ENCODE assay signal across 8 mouse cellular contexts in genomic region chr10:87854408-87854807, GRCm38 (mm10). TPM values are rescaled to one million over a fixed set of nuclear protein-coding genes. Genes with fewer than 3 reads are reported as not detected.
A peak's percentile ranks its signal among the peaks of the same experiment; 100 is the strongest.
DNase-seq lines count a peak whose midpoint lies in the region; ATAC-seq and TF ChIP-seq lines count a peak whose summit lies in the region.

No protein-coding gene starts in this region.

- no peak overlapping the region for H3K4me3 ChIP-seq in forebrain, embryonic 10.5 days
- H3K4me3 ChIP-seq in forebrain, embryonic 16.5 days (replicated peaks; ENCODE audit: low read length) = no peak overlapping the region
- no peak overlapping the region for H3K4me3 ChIP-seq in forebrain, embryonic 14.5 days (ENCODE audit: low read depth, low read length)
- no peak overlapping the region for H3K4me3 ChIP-seq in lung, postnatal 0 days (ENCODE audit: low read depth, low read length)
- no peak overlapping the region for H3K4me3 ChIP-seq in spleen, adult 2 months (ENCODE audit: extremely low read depth, insufficient read depth, insufficient read length)

- H3K4me2 ChIP-seq in forebrain, embryonic 16.5 days (ENCODE audit: low read length) = no peak overlapping the region
- no peak overlapping the region for H3K4me2 ChIP-seq in forebrain, embryonic 14.5 days (ENCODE audit: low read length)
- no peak overlapping the region for H3K4me2 ChIP-seq in lung, postnatal 0 days (replicated peaks; ENCODE audit: low read depth, low read length)

- no peaks in the 10 kb centered on the region for H3K9me3 ChIP-seq in forebrain, embryonic 10.5 days
- no peaks in the 10 kb centered on the region for H3K9me3 ChIP-seq in forebrain, embryonic 16.5 days (ENCODE audit: control insufficient read depth, low read length)
- H3K9me3 ChIP-seq in forebrain, embryonic 14.5 days (replicated peaks; ENCODE audit: control insufficient read depth, low read length) = no peaks in the 10 kb centered on the region
- H3K9me3 ChIP-seq in lung, postnatal 0 days (ENCODE audit: low read length) = no peaks in the 10 kb centered on the region

- TF ChIP-seq POLR2A in spleen, adult 2 months (IDR thresholded peaks at IDR 0.05; ENCODE audit: low read depth, low read length) = no peak

- peaks cover 42% of the 10 kb centered on the region for H3K27me3 ChIP-seq in forebrain, embryonic 10.5 days (ENCODE audit: poor library complexity, severe bottlenecking)
- H3K27me3 ChIP-seq in forebrain, embryonic 16.5 days (replicated peaks; ENCODE audit: control insufficient read depth, insufficient read depth, low read length) = peaks cover 6% of the 10 kb centered on the region; the same call in 1 of the 2 replicates
- H3K27me3 ChIP-seq in forebrain, embryonic 14.5 days (replicated peaks; ENCODE audit: control insufficient read depth, insufficient read depth, low read length) = 0 out of 2 replicates have a peak, but pooled peaks cover 6% of the 10 kb centered on the region
- H3K27me3 ChIP-seq in lung, postnatal 0 days (replicated peaks; ENCODE audit: insufficient read depth, low read length) = peaks cover 5% of the 10 kb centered on the region; the same call in 1 of the 2 replicates
- H3K27me3 ChIP-seq in spleen, adult 2 months (ENCODE audit: control insufficient read depth, insufficient read depth, low read length) = no peaks in the 10 kb centered on the region

- H3K9ac ChIP-seq in forebrain, embryonic 16.5 days (replicated peaks; ENCODE audit: low read depth, low read length) = no peak overlapping the region
- H3K9ac ChIP-seq in forebrain, embryonic 14.5 days (ENCODE audit: low read length) = no peak overlapping the region
- no peak overlapping the region for H3K9ac ChIP-seq in lung, postnatal 0 days (replicated peaks; ENCODE audit: low read depth)

- TF ChIP-seq EP300 in lung, postnatal 0 days (IDR thresholded peaks at IDR 0.05) = no peak

- under 1% methylated on average over 5 of the region's 5 CpGs for WGBS in forebrain, embryonic 10.5 days
- WGBS in forebrain, embryonic 16.5 days = under 1% methylated on average over 5 of the region's 5 CpGs
- WGBS in forebrain, embryonic 14.5 days = 0% methylated on average over 5 of the region's 5 CpGs
- WGBS in lung, postnatal 0 days = under 1% methylated on average over 5 of the region's 5 CpGs
- 0% methylated on average over 5 of the region's 5 CpGs for WGBS in spleen, adult 2 months

- H3K4me1 ChIP-seq in forebrain, embryonic 10.5 days = peaks cover 41% of the 10 kb centered on the region
- H3K4me1 ChIP-seq in forebrain, embryonic 16.5 days (replicated peaks; ENCODE audit: control insufficient read depth, insufficient read depth, low read length) = peaks cover 5% of the 10 kb centered on the region; the same call in 1 of the 2 replicates
- H3K4me1 ChIP-seq in forebrain, embryonic 14.5 days (ENCODE audit: control insufficient read depth, insufficient read depth, low read length) = no peaks in the 10 kb centered on the region; the same call in 1 of the 2 replicates
- H3K4me1 ChIP-seq in lung, postnatal 0 days (ENCODE audit: insufficient read depth, low read depth, low read length) = peaks cover 4% of the 10 kb centered on the region; the same call in 1 of the 2 replicates
- H3K4me1 ChIP-seq in spleen, adult 2 months (ENCODE audit: control insufficient read depth, insufficient read depth, insufficient read length) = no peaks in the 10 kb centered on the region

- DNase-seq in forebrain, embryonic 10.5 days (ENCODE audit: extremely low spot score, low spot score) = peak; percentile 78
- DNase-seq in A20 (ENCODE audit: low read depth, low spot score) = peak; percentile 40
- DNase-seq in adrenal gland, postnatal 4 days (ENCODE audit: low spot score in 2 of 2) = peak; percentile 35 to 44
- peak; percentile 68 for DNase-seq in forebrain, embryonic 14.5 days (ENCODE audit: low spot score)
- peak; percentile 56 to 85 for DNase-seq in kidney, postnatal 36 days
- DNase-seq in lung, postnatal 0 days (ENCODE audit: low spot score) = peak; percentile 39
- peak in 1 of 2 experiments; percentile 12 for DNase-seq in spleen, adult 2 months (ENCODE audit: low read depth in 1 of 2, low spot score in 2 of 2)

- H3K27ac ChIP-seq in forebrain, embryonic 10.5 days = no peak overlapping the region
- no peak overlapping the region for H3K27ac ChIP-seq in forebrain, embryonic 16.5 days (ENCODE audit: low read length)
- H3K27ac ChIP-seq in forebrain, embryonic 14.5 days (ENCODE audit: low read depth, low read length) = no peak overlapping the region
- no peak overlapping the region for H3K27ac ChIP-seq in lung, postnatal 0 days (ENCODE audit: low read length)
- H3K27ac ChIP-seq in spleen, adult 2 months (ENCODE audit: insufficient read depth, low read length) = no peak overlapping the region

- H3K36me3 ChIP-seq in forebrain, embryonic 10.5 days (replicated peaks) = no peaks in the 10 kb centered on the region
- H3K36me3 ChIP-seq in forebrain, embryonic 16.5 days (ENCODE audit: control insufficient read depth, insufficient read depth) = no peaks in the 10 kb centered on the region
- H3K36me3 ChIP-seq in forebrain, embryonic 14.5 days (ENCODE audit: control insufficient read depth, insufficient read depth, low read length) = no peaks in the 10 kb centered on the region
- no peaks in the 10 kb centered on the region for H3K36me3 ChIP-seq in lung, postnatal 0 days (ENCODE audit: insufficient read depth, low read length)
- no peaks in the 10 kb centered on the region for H3K36me3 ChIP-seq in spleen, adult 2 months (ENCODE audit: control insufficient read depth, insufficient read depth, low read length)

- peak; percentile 80 for TF ChIP-seq CTCF in lung, postnatal 0 days (IDR thresholded peaks at IDR 0.05)
- peak; percentile 27; the same call in 1 of the 2 replicates for TF ChIP-seq CTCF in spleen, adult 2 months (IDR thresholded peaks at IDR 0.05; ENCODE audit: extremely low read depth, insufficient read depth, insufficient read length, insufficient replicate concordance)

- no peak; the same call in 1 of the 2 replicates for ATAC-seq in forebrain, embryonic 16.5 days
- peak; percentile 68 for ATAC-seq in forebrain, embryonic 14.5 days
- ATAC-seq in lung, postnatal 0 days = no peak

RNA-seq across cellular contexts. Expression of gene Igf1, which starts 3.7 kb away (rescaled TPM):
- 30.0 and 35.5 TPM in 2 replicates for polyA plus RNA-seq in forebrain, embryonic 10.5 days (2016; fragmentation: Nextera tagmentation; extraction: Ambion mirVana)
- polyA plus RNA-seq in forebrain, embryonic 16.5 days (2015; fragmentation: Nextera tagmentation; extraction: Ambion mirVana) = 7.2 and 9.0 TPM in 2 replicates
- 10 to 100 TPM; 46.1 to 62.4 TPM for total RNA-seq in adrenal gland, postnatal 4 days (2021)
- 5.0 and 6.6 TPM in 2 replicates for polyA plus RNA-seq in forebrain, embryonic 14.5 days (2014; fragmentation: Nextera tagmentation; extraction: Ambion mirVana)
- polyA plus RNA-seq in lung, postnatal 0 days (2015; fragmentation: Nextera tagmentation; extraction: Ambion mirVana) = 20.5 and 25.0 TPM in 2 replicates
- 54.6 and 56.0 TPM in 2 replicates for polyA plus RNA-seq in spleen, adult 2 months (2012; rRNA removed)
